Mouse (Mus musculus): ENCODE data around the gene Dedd2. TPM values are rescaled to one million over a fixed set of nuclear protein-coding genes. Genes with fewer than 3 reads are reported as not detected.

Dedd2 gene
- polyA plus RNA-seq, 1 experiment from 2014 or later, result 7.3 TPM

DNA sequence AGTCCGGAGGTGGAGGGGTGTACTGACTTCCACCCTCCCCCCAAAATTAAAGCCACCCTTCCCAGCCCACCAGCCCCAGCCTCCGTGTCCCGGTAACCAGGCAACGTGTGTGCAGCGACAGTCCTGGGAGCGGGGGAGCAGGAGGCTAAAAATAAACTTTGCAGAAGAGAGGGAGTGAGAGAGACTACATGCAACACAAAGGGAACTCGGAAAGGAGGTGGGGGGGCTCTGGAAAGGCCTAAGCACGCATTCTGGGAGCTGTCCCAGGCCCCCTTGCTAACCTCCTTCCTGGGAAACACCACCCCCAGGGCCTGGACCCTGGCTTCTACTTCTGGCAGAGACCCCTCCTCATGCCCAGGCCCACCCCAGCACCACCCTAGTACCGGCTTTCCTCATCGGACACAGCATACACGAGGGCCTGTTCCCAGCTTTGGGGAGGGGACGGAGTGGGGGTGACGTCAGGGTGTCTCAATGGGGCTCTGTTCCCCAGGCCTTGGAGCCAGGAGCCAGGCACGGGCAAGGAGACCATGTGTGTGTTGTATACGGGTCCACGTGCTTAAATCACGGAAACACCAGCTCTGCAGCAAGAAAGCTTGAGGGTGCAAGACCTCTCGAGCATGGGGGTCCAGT lies 27.7 kb upstream of the Dedd2 start:
- peak; percentile 53 for DNase-seq (ENCODE audit: low spot score)
- peak overlapping the region; percentile 90 for H3K4me3 ChIP-seq (ENCODE audit: low read depth, low read length)
- H3K27me3 ChIP-seq (ENCODE audit: control insufficient read depth, insufficient read depth, low read length), result no peaks in the 10 kb centered on the region
- WGBS, result 1% methylated on average over 18 of the region's 18 CpGs
- peaks cover 12% of the 10 kb centered on the region for H3K4me1 ChIP-seq (replicated peaks; ENCODE audit: control insufficient read depth, insufficient read depth, low read length)
- no peaks in the 10 kb centered on the region for H3K9me3 ChIP-seq (ENCODE audit: control insufficient read depth, low read length)
- H3K9ac ChIP-seq (ENCODE audit: low read depth, low read length), result peak overlapping the region; percentile 79
- ATAC-seq (ENCODE audit: low FRiP score), result 0 out of 2 replicates have a peak, but pooled peaks have one; percentile 19
- peak overlapping the region; percentile 94 for H3K4me2 ChIP-seq (replicated peaks; ENCODE audit: low read depth, low read length)
- H3K36me3 ChIP-seq (ENCODE audit: control insufficient read depth, insufficient read depth, low read length), result no peaks in the 10 kb centered on the region
- peak overlapping the region; percentile 89 for H3K27ac ChIP-seq (ENCODE audit: low read depth, low read length)

DNA sequence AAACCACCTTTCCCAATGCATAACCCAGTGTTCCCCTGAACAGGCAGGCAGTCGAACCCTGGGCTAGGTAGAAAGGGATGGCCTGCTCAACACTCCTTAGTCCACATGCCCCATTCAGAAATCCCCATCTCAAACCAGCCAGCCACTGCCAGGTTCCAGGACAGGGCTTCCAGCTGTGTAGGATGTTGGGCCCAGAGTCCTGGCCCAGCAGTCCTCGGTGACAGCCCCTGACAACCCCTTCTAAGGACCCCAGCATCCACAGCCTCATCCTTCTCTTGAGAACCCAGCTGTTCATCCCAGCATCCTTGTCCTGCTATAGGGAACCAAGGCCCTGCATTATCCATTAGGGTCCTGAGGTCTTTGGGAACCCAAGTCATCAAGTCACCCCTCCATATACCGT lies 27.1 kb upstream of the Dedd2 start:
- Histone ChIP-seq H3K9ac (ENCODE audit: low read depth, low read length) (peak overlapping the region; percentile 79; the same call in 1 of the 2 replicates), H3K4me2 (replicated peaks; ENCODE audit: low read depth, low read length) (peak overlapping the region; percentile 94), H3K4me3 (ENCODE audit: low read depth, low read length) (peak overlapping the region; percentile 16; the same call in 1 of the 2 replicates), H3K4me1 (replicated peaks; ENCODE audit: control insufficient read depth, insufficient read depth, low read length) (peaks cover 12% of the 10 kb centered on the region), H3K27me3 (ENCODE audit: control insufficient read depth, insufficient read depth, low read length) (no peaks in the 10 kb centered on the region), H3K36me3 (ENCODE audit: control insufficient read depth, insufficient read depth, low read length) (no peaks in the 10 kb centered on the region), H3K27ac (ENCODE audit: low read depth, low read length) (peak overlapping the region; percentile 89), H3K9me3 (ENCODE audit: control insufficient read depth, low read length) (no peaks in the 10 kb centered on the region)
- ATAC-seq (ENCODE audit: low FRiP score) (no peak), DNase-seq (ENCODE audit: low spot score) (peak; percentile 19)
- WGBS, result 16% methylated on average over 3 of the region's 3 CpGs

DNA sequence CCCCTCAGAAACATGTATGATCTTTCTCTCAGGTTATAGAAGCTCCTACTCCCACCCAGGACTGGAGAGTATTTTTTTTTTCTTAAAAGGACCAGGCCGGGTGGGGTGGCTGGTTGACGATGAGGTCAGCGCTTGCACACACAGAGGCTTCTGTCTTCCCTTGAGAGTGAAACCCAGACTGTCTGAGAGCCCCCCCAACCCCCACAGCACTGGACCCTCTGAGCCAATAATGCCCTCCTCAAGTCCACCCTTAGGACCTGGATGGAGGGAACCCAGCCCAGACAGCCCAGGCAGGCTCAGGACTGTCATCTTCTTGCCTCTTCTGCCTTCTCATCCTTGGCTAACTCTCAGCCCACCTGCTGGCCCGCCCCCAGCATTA lies 26.3 kb upstream of the Dedd2 start:
- ATAC-seq (ENCODE audit: low FRiP score) (no peak), DNase-seq (ENCODE audit: low spot score) (no peak)
- WGBS, result 74% methylated on average over 4 of the region's 4 CpGs
- Histone ChIP-seq H3K4me3 (ENCODE audit: low read depth, low read length) (0 out of 2 replicates have a peak overlapping the region, but pooled peaks have one; percentile 16), H3K4me2 (replicated peaks; ENCODE audit: low read depth, low read length) (peak overlapping the region; percentile 5; the same call in 1 of the 2 replicates), H3K27me3 (ENCODE audit: control insufficient read depth, insufficient read depth, low read length) (no peaks in the 10 kb centered on the region), H3K9ac (ENCODE audit: low read depth, low read length) (peak overlapping the region; percentile 19; the same call in 1 of the 2 replicates), H3K9me3 (ENCODE audit: control insufficient read depth, low read length) (no peaks in the 10 kb centered on the region), H3K36me3 (ENCODE audit: control insufficient read depth, insufficient read depth, low read length) (no peaks in the 10 kb centered on the region), H3K27ac (ENCODE audit: low read depth, low read length) (peak overlapping the region; percentile 36; the same call in 1 of the 2 replicates), H3K4me1 (replicated peaks; ENCODE audit: control insufficient read depth, insufficient read depth, low read length) (peaks cover 12% of the 10 kb centered on the region)

DNA sequence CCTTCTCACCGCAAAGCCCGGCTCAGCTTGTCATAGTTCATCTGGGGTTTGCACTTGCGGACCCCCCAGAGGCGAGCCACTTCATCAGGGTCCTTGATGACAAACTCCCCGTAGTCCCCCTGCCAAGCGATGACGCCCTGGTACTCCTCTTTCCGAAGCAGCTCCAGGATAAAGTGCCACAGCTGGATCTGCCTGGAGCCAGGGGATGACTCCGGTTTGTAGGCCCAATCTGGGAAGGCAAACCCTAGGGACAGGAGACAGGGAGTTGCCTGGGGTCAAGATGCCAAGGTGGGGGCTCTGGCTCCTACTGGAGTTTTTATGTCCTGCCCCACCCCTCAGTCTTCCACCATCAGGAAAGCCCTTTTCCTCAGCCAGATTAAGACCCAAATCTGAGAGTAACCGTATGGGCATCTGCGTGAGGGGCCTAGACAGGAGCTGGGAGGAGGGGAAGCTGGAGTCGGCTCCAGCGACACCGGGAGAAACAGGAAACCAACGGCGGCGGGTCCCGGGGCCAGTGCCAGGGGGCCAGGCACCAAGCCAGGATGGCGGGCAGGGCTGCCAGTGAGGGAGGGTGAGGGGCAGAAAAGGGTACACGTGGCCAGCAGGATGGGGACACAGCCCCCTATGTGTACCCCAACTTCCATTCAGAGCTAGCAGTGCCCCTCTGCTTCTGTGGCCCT lies 25.8 kb upstream of the Dedd2 start:
- Histone ChIP-seq H3K9me3 (ENCODE audit: control insufficient read depth, low read length) (no peaks in the 10 kb centered on the region), H3K4me1 (replicated peaks; ENCODE audit: control insufficient read depth, insufficient read depth, low read length) (peaks cover 12% of the 10 kb centered on the region), H3K9ac (ENCODE audit: low read depth, low read length) (no peak overlapping the region), H3K4me3 (ENCODE audit: low read depth, low read length) (0 out of 2 replicates have a peak overlapping the region, but pooled peaks have one; percentile 16), H3K4me2 (replicated peaks; ENCODE audit: low read depth, low read length) (0 out of 2 replicates have a peak overlapping the region, but pooled peaks have one; percentile 5), H3K36me3 (ENCODE audit: control insufficient read depth, insufficient read depth, low read length) (no peaks in the 10 kb centered on the region), H3K27ac (ENCODE audit: low read depth, low read length) (peak overlapping the region; percentile 36; the same call in 1 of the 2 replicates), H3K27me3 (ENCODE audit: control insufficient read depth, insufficient read depth, low read length) (no peaks in the 10 kb centered on the region)
- ATAC-seq (ENCODE audit: low FRiP score) (no peak), DNase-seq (ENCODE audit: low spot score) (no peak)
- 83% methylated on average over 20 of the region's 20 CpGs for WGBS

DNA sequence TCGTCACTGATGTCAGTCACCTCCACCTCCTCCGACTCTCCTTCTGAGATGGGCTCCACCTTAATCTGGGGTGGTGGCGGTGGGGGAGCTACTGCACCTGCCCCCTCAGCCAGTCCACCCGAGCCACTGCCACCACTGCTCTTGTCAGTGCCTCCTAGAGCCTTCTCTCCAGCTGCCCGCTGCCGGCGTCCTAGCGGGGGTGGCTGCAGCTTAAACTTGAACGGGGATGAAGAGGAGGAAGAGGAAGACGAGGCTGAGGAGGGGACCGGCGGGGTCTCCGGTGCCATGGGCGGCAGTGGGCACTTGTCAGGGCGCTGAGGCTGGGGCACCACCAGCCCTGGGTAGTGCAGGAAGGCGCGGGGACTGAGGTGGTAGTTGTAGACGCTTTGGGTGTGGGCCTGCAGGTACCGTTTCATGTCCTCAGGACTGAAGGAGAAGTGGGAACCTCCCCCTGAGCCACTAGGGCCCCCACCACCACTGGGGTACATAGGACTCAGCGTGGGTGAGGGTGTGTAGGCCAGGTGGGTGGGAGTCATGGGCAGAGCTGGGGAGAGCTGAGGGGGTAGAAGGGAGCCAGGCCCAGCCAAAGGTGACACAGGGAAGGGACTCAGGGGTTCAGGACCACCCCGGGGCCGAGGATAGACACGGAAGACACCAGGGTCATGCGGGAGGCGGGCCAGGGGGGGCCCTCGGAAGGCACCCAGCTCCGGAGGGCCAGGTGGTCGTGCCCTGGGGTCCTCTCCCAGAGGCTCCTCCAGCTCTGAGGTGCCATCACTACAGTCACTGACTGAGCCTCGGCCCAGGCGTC lies 24.4 kb upstream of the Dedd2 start:
- Histone ChIP-seq H3K27me3 (ENCODE audit: control insufficient read depth, insufficient read depth, low read length) (no peaks in the 10 kb centered on the region), H3K4me1 (replicated peaks; ENCODE audit: control insufficient read depth, insufficient read depth, low read length) (peaks cover 12% of the 10 kb centered on the region), H3K4me3 (ENCODE audit: low read depth, low read length) (no peak overlapping the region), H3K36me3 (ENCODE audit: control insufficient read depth, insufficient read depth, low read length) (no peaks in the 10 kb centered on the region), H3K27ac (ENCODE audit: low read depth, low read length) (no peak overlapping the region), H3K9me3 (ENCODE audit: control insufficient read depth, low read length) (no peaks in the 10 kb centered on the region), H3K4me2 (replicated peaks; ENCODE audit: low read depth, low read length) (no peak overlapping the region), H3K9ac (ENCODE audit: low read depth, low read length) (no peak overlapping the region)
- ATAC-seq (ENCODE audit: low FRiP score) (no peak), DNase-seq (ENCODE audit: low spot score) (no peak)
- WGBS, result 89% methylated on average over 28 of the region's 30 CpGs

DNA sequence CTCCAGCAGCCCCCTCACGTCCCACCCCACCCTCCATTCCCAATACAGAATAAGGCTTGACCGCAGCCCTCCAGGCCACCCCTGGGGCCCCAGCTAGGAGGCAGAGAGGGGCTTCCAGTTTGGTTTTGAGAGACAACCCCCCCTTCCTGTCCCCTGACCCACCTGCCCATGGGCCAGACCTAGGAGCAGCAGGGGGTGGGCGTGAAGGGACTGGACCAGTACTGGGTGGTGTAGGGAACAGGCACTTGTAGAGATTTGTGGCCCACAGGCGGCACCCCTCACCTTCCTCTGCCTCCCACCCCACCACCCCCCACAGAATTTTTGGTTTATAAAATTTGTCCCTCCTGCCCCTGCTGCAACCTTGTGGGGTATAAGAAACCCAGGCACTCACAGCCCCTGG lies 22.9 kb upstream of the Dedd2 start:
- no peaks in the 10 kb centered on the region for H3K9me3 ChIP-seq (ENCODE audit: control insufficient read depth, low read length)
- no peak overlapping the region for H3K9ac ChIP-seq (ENCODE audit: low read depth, low read length)
- peaks cover 9% of the 10 kb centered on the region for H3K4me1 ChIP-seq (replicated peaks; ENCODE audit: control insufficient read depth, insufficient read depth, low read length)
- H3K27me3 ChIP-seq (ENCODE audit: control insufficient read depth, insufficient read depth, low read length), result no peaks in the 10 kb centered on the region
- 93% methylated on average over 4 of the region's 4 CpGs for WGBS
- ATAC-seq (ENCODE audit: low FRiP score) (no peak), DNase-seq (ENCODE audit: low spot score) (no peak)
- H3K4me3 ChIP-seq (ENCODE audit: low read depth, low read length), result no peak overlapping the region
- H3K27ac ChIP-seq (ENCODE audit: low read depth, low read length), result no peak overlapping the region
- H3K4me2 ChIP-seq (replicated peaks; ENCODE audit: low read depth, low read length), result no peak overlapping the region
- no peaks in the 10 kb centered on the region for H3K36me3 ChIP-seq (ENCODE audit: control insufficient read depth, insufficient read depth, low read length)

DNA sequence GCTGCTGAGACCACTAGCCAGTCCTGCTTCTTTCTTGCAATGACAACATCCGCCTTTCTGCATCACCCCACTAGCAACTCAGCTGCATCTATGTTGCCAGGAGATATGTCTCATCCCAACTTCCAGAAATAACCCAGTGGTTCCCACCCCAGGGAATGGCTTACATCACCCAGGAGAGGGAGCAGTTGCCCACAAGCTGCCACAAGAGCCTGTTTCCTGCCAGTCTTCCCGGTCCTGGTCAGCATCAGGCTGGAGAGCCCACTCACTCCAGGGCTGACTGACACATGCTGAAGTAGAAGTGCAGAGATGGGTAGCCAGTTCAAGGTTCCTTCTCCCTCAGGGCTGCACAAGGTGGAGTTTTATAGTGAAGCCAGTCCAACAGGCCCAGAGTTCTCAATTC lies 20.6 kb upstream of the Dedd2 start:
- Histone ChIP-seq H3K9me3 (ENCODE audit: control insufficient read depth, low read length) (no peaks in the 10 kb centered on the region), H3K36me3 (ENCODE audit: control insufficient read depth, insufficient read depth, low read length) (no peaks in the 10 kb centered on the region), H3K4me2 (replicated peaks; ENCODE audit: low read depth, low read length) (no peak overlapping the region), H3K4me3 (ENCODE audit: low read depth, low read length) (no peak overlapping the region), H3K27ac (ENCODE audit: low read depth, low read length) (no peak overlapping the region), H3K4me1 (replicated peaks; ENCODE audit: control insufficient read depth, insufficient read depth, low read length) (no peaks in the 10 kb centered on the region; the same call in 1 of the 2 replicates), H3K9ac (ENCODE audit: low read depth, low read length) (no peak overlapping the region), H3K27me3 (ENCODE audit: control insufficient read depth, insufficient read depth, low read length) (no peaks in the 10 kb centered on the region)
- WGBS, result 26% methylated on average over 2 of the region's 2 CpGs
- ATAC-seq (ENCODE audit: low FRiP score) (no peak), DNase-seq (ENCODE audit: low spot score) (peak; percentile 54)

DNA sequence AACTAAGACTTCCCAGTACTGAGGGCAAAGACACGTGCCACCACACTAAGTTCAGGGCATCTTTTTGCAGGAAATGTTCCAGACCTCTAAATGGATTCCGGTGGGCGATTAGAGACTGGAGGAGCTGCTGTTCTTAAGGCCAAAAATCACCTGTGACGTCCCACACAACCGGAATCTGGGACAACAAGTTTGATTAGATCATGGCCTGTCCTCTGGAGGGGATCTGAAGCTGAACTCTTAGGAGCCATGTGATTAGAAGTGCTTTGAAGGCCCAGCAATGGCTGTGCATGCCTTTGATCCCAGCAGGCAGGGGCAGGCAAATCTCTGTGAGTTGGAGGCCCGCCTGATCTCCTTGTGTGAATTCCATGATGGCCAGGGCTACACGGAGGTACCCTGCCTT lies 20.2 kb upstream of the Dedd2 start:
- 72% methylated on average over 7 of the region's 7 CpGs for WGBS
- no peak for DNase-seq (ENCODE audit: low spot score)
- Histone ChIP-seq H3K4me3 (ENCODE audit: low read depth, low read length) (no peak overlapping the region), H3K36me3 (ENCODE audit: control insufficient read depth, insufficient read depth, low read length) (no peaks in the 10 kb centered on the region), H3K4me2 (replicated peaks; ENCODE audit: low read depth, low read length) (no peak overlapping the region), H3K9me3 (ENCODE audit: control insufficient read depth, low read length) (no peaks in the 10 kb centered on the region), H3K27me3 (ENCODE audit: control insufficient read depth, insufficient read depth, low read length) (no peaks in the 10 kb centered on the region), H3K9ac (ENCODE audit: low read depth, low read length) (no peak overlapping the region), H3K27ac (ENCODE audit: low read depth, low read length) (no peak overlapping the region), H3K4me1 (replicated peaks; ENCODE audit: control insufficient read depth, insufficient read depth, low read length) (no peaks in the 10 kb centered on the region; the same call in 1 of the 2 replicates)
- ATAC-seq (ENCODE audit: low FRiP score), result no peak

Data from hindbrain, embryonic 11.5 days (tissue).